Mouse (Mus musculus): ENCODE data around the gene Carmil3.

Carmil3 gene

GRCm38 (mm10) chr14:55542268-55542667 lies 51.8 kb downstream of the Carmil3 start:
- DNase-seq (ENCODE audit: low read depth, low spot score), result no peak

GRCm38 (mm10) chr14:55544334-55544733 lies 53.9 kb downstream of the Carmil3 start:
- DNase-seq (ENCODE audit: low read depth, low spot score), result no peak

GRCm38 (mm10) chr14:55550191-55550590 lies 59.7 kb downstream of the Carmil3 start:
- no peak for DNase-seq (ENCODE audit: low read depth, low spot score)

GRCm38 (mm10) chr14:55551347-55551746 lies 60.9 kb downstream of the Carmil3 start:
- DNase-seq (ENCODE audit: low read depth, low spot score), result no peak

GRCm38 (mm10) chr14:55551794-55552193 lies 61.3 kb downstream of the Carmil3 start:
- no peak for DNase-seq (ENCODE audit: low read depth, low spot score)

- no peak for DNase-seq (ENCODE audit: low read depth, low spot score)
Measured at GRCm38 (mm10) chr14:55554635-55555034, 64.2 kb downstream of the Carmil3 start.

- DNase-seq (ENCODE audit: low read depth, low spot score), result no peak
Measured at GRCm38 (mm10) chr14:55555788-55556187, 65.3 kb downstream of the Carmil3 start.

GRCm38 (mm10) chr14:55557003-55557402 lies 66.6 kb downstream of the Carmil3 start:
- DNase-seq (ENCODE audit: low read depth, low spot score), result no peak

- DNase-seq (ENCODE audit: low read depth, low spot score), result no peak
Measured at GRCm38 (mm10) chr14:55557587-55557986, 67.1 kb downstream of the Carmil3 start.

All from WW6 (cell line).